Mouse (Mus musculus) lung, postnatal 0 days (tissue): ENCODE data around the gene Lrrk1. TPM values are rescaled to one million over a fixed set of nuclear protein-coding genes. Genes with fewer than 3 reads are reported as not detected.

Source experiments
- ATAC-seq: fragments of 200-750 bp; cut with Nextera tagmentation; 2 replicates; pipeline ENCODE4 v1.8.0; 2017; ENCODE audit warnings: moderate library complexity
- DNase-seq: peaks from one replicate; pipeline ENCODE4 v3.0.0-alpha.2; 2016; ENCODE audit warnings: low spot score
- H3K27ac ChIP-seq: fragments of 300-500 bp; sonication (generic); 2 replicates; pipeline ENCODE4 v1.5.1; 2014; ENCODE audit warnings: antibody characterized with exemption, mild to moderate bottlenecking, low read length, mixed read lengths
- H3K27me3 ChIP-seq: fragments of 300-500 bp; sonication (generic); replicated peaks from 2 replicates; pipeline ENCODE4 v1.6.1; 2014; ENCODE audit warnings: low read length, mixed read lengths; ENCODE audit not compliant: insufficient read depth
- H3K36me3 ChIP-seq: fragments of 300-500 bp; sonication (generic); 2 replicates; pipeline ENCODE4 v1.6.1; 2014; ENCODE audit warnings: low read length, mixed read lengths; ENCODE audit not compliant: insufficient read depth
- H3K4me1 ChIP-seq: fragments of 300-500 bp; sonication (generic); 2 replicates; pipeline ENCODE4 v1.6.1; 2014; ENCODE audit warnings: antibody characterized with exemption, low read depth, low read length, mixed read lengths; ENCODE audit not compliant: insufficient read depth
- H3K4me2 ChIP-seq: fragments of 300-500 bp; sonication (generic); replicated peaks from 2 replicates; pipeline ENCODE4 v1.6.1; 2014; ENCODE audit warnings: low read depth, mild to moderate bottlenecking, low read length, moderate library complexity, mixed read lengths
- H3K4me3 ChIP-seq: fragments of 300-500 bp; sonication (generic); 2 replicates; pipeline ENCODE4 v1.5.1; 2014; ENCODE audit warnings: low read depth, low read length
- H3K9ac ChIP-seq: fragments of 300-500 bp; sonication (generic); replicated peaks from 2 replicates; pipeline ENCODE4 v1.6.1; 2014; ENCODE audit warnings: low read depth, mild to moderate bottlenecking
- H3K9me3 ChIP-seq: fragments of 300-500 bp; sonication (generic); 2 replicates; pipeline ENCODE4 v1.6.1; 2016; ENCODE audit warnings: low read length, mixed read lengths
- CTCF ChIP-seq: IDR thresholded peaks from 2 replicates; pipeline ENCODE4 v1.5.1; 2016; ENCODE audit warnings: antibody characterized with exemption, mild to moderate bottlenecking
- EP300 ChIP-seq: IDR thresholded peaks from 2 replicates; pipeline ENCODE4 v1.6.1; 2016; ENCODE audit warnings: antibody characterized with exemption, mild to moderate bottlenecking, control low read depth
- WGBS: fragments of 180-500 bp; shearing (Covaris S2); extraction: QIAGEN DNeasy Blood & Tissue Kit; methylation state at CpG from one replicate; pipeline ENCODE4 v1.1.7; 2014; 5-methylcytosine and 5-hydroxymethylcytosine counted together
- polyA plus RNA-seq: library from polyadenylated mRNA; unstranded; fragments of >200 nt; fragmentation: Nextera tagmentation; extraction: Ambion mirVana; gene quantifications from 2 replicates; pipeline ENCODE4 v1.2.1, GENCODE M21; 2015

Gene Lrrk1
- polyA plus RNA-seq, 1 experiment from 2014 or later: 20.5 TPM

DNA sequence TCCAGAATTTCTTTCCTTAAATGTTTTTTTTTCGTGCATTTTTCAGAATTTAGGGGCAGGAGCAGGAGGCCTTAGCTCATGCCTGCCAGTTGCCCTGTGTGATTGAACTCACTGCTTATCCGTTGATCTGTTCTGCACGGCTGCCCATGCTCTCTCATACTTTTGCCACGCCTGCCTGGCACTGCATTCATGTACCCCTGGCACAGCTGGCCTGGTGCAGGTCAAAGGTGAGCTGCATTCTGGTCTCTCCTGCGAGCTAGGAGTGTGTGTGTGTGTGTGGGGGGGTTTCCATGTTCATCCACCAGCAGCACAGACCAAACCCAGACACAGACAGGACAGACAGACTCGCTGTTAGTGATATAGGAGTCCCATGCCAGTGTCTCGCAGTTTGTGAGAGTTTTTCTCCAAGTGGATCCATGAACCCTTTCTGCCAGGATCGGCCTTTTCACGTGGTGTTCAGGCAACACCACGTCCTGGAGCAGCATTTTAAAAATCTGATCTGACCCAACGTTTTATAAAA, 141.4 kb downstream of the Lrrk1 start:
- no peaks in the 10 kb centered on the region for H3K36me3 ChIP-seq
- no peaks in the 10 kb centered on the region for H3K27me3 ChIP-seq
- TF ChIP-seq CTCF (no peak), EP300 (no peak)
- DNase-seq: no peak
- no peaks in the 10 kb centered on the region for H3K9me3 ChIP-seq
- H3K27ac ChIP-seq: no peak overlapping the region
- no peak overlapping the region for H3K4me3 ChIP-seq
- H3K9ac ChIP-seq: no peak overlapping the region
- WGBS: 64% methylated on average over 11 of the region's 11 CpGs
- ATAC-seq: no peak
- H3K4me1 ChIP-seq: no peaks in the 10 kb centered on the region
- no peak overlapping the region for H3K4me2 ChIP-seq

DNA sequence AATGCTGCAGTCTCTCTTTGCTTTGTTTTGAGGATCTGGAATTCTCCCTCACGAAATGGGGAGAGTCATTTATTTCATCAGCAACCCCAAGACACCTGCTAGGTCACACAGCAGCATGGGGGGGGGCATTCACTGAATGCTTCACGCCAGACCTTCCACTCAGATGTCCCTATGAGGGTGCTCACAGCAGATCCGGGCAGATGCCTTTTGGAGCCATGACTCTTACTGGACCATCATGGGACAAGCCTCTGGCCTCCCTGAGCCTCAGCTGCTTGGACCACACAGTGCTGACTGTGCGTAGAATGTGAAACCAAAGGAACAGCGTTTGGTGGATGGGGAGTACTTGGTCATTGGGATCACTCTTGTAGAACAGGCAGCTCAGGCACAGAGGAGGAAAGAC, 142.5 kb downstream of the Lrrk1 start:
- TF ChIP-seq CTCF (no peak), EP300 (no peak)
- Histone ChIP-seq H3K27ac (no peak overlapping the region), H3K36me3 (no peaks in the 10 kb centered on the region), H3K9me3 (no peaks in the 10 kb centered on the region), H3K27me3 (no peaks in the 10 kb centered on the region), H3K4me2 (no peak overlapping the region), H3K4me3 (no peak overlapping the region), H3K4me1 (no peaks in the 10 kb centered on the region), H3K9ac (no peak overlapping the region)
- DNase-seq: no peak
- ATAC-seq: no peak
- WGBS: 82% methylated on average over 5 of the region's 5 CpGs

DNA sequence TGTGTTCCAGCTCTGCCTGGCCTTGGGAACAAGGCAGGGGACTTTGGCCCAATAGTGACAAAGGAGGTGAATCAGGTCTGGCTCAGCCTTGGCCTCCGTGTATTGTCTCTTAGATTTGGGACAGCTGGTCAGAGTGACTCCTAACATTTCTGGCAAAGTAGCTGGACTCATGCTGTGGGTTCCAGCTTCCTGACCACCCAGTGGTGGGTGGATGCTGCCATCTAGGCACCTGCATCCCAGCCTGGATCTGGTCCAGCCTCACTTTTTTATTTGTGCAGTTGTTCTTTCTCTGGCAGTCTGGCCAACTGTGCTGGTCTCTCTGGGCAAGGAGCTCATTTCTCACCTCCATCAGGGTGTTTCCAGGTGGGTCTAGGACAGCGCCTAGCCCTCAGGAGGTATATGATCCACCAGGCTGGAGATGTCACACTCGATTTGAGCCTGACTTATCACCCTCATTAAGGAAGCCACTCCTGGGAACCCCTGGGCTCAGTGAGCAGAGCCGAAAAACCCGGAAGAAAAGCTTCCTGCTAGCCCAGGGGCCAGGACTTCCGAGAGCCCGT, 144.3 kb downstream of the Lrrk1 start:
- no peak overlapping the region for H3K4me3 ChIP-seq
- no peak for DNase-seq
- H3K9ac ChIP-seq: no peak overlapping the region
- TF ChIP-seq EP300: no peak
- TF ChIP-seq CTCF: no peak
- ATAC-seq: no peak
- H3K27me3 ChIP-seq: no peaks in the 10 kb centered on the region
- WGBS: 64% methylated on average over 7 of the region's 7 CpGs
- no peaks in the 10 kb centered on the region for H3K4me1 ChIP-seq
- no peaks in the 10 kb centered on the region for H3K36me3 ChIP-seq
- no peak overlapping the region for H3K4me2 ChIP-seq
- no peak overlapping the region for H3K27ac ChIP-seq
- H3K9me3 ChIP-seq: no peaks in the 10 kb centered on the region

DNA sequence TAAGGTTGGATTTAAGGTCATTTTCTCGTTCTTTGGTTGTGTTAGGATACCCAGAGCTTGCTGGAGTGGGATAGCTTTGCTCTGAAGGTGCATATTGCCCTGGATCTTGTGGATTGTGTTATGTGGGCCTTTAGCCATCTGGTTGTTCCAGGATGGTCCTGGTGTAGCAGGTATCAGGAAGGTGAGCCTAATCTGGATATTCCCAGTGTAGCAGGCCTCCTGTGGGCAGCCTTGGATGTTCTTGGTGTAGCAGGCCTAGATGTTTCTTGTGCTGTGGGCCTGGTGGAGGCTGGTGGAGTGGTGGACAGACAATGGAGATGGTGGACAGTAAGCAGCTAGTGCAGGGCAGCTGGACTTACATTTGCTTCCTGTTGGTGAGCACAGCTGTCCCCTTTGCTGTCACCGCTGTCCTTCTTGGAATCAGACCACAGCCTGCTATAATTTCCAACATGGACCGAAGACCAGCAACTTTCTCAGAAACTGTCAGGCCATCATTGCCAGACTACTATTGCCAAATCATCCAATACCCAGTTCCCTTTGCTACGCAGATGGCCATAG, 146.2 kb downstream of the Lrrk1 start:
- TF ChIP-seq EP300 (no peak), CTCF (no peak)
- Histone ChIP-seq H3K4me3 (no peak overlapping the region), H3K4me1 (no peaks in the 10 kb centered on the region), H3K9me3 (no peaks in the 10 kb centered on the region), H3K9ac (no peak overlapping the region), H3K4me2 (no peak overlapping the region), H3K27me3 (no peaks in the 10 kb centered on the region), H3K36me3 (no peaks in the 10 kb centered on the region), H3K27ac (no peak overlapping the region)
- DNase-seq (no peak), ATAC-seq (no peak)
- WGBS: 84% methylated on average over 4 of the region's 4 CpGs

DNA sequence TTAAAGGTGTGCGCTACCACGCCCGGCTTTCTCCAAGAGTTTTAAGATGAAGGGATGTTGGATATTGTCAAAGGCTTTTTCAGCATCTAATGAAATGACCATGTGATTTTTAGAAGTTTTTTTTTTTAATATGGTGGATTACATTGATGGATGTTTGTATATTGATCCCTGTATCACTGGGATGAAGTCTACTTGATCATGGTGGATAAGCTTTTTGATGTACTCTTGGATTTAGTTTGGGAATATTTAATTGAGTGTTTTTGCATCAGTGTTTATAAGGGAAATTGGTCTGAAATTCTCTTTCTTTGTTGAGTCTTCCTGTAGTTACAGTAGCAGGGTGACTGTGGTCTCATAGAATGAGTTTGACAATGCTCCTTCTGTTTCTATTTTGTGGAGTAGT, 150.0 kb downstream of the Lrrk1 start:
- H3K9ac ChIP-seq: no peak overlapping the region
- H3K4me1 ChIP-seq: no peaks in the 10 kb centered on the region
- no peak for TF ChIP-seq EP300
- no peak overlapping the region for H3K4me2 ChIP-seq
- no peak overlapping the region for H3K4me3 ChIP-seq
- no peak for ATAC-seq
- no peaks in the 10 kb centered on the region for H3K9me3 ChIP-seq
- no peak for DNase-seq
- H3K27ac ChIP-seq: no peak overlapping the region
- H3K27me3 ChIP-seq: no peaks in the 10 kb centered on the region
- 97% methylated on average over 3 of the region's 3 CpGs for WGBS
- H3K36me3 ChIP-seq: no peaks in the 10 kb centered on the region

DNA sequence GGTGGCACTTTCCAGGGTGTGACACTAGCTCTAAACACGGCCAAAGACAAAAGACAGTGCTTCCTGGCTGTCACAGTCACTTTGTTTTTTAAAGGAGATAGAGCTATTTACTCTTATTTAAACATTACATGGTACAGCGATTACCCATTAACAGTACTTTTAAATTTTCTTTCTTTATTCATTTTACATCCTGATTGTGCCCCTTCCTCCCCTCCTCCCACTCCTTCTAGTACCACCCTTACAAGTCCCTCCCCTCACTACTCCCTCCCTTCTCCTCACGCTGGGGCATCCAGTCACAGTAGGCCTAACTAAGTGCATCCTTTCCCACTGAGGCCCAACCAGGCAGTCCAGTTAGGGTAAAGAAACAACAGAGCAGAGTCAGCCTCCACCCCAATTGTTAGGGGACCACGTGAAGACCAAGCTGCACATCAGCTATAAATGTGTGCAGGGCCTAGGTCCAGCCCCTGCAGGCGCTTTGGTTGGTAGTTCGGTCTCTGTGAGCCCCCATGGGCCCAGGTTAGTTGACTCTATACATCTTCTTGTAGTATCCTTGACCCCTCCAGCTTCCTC, 154.1 kb downstream of the Lrrk1 start:
- ATAC-seq: no peak
- Histone ChIP-seq H3K4me2 (no peak overlapping the region), H3K4me1 (no peaks in the 10 kb centered on the region)

More for the DNA sequence above, 154.1 kb downstream of the Lrrk1 start:
- no peak for TF ChIP-seq EP300
- no peak for TF ChIP-seq CTCF
- no peaks in the 10 kb centered on the region for H3K27me3 ChIP-seq
- no peaks in the 10 kb centered on the region for H3K9me3 ChIP-seq
- no peaks in the 10 kb centered on the region for H3K36me3 ChIP-seq
- no peak overlapping the region for H3K27ac ChIP-seq
- WGBS: 85% methylated on average over 6 of the region's 6 CpGs
- no peak overlapping the region for H3K4me3 ChIP-seq
- DNase-seq: no peak
- no peak overlapping the region for H3K9ac ChIP-seq
